Mouse (Mus musculus) E14TG2a.4 (cell line): ENCODE measurements around the gene Bcl11a.

Experiments used
- H3K27me3 ChIP-seq: 2 replicates; pipeline ENCODE4 v1.6.1; 2014; ENCODE audit warnings: low read length, control low read depth; ENCODE audit not compliant: insufficient read depth
- H3K36me3 ChIP-seq: 2 replicates; pipeline ENCODE4 v1.6.1; 2014; ENCODE audit warnings: low read length, control low read depth; ENCODE audit not compliant: insufficient read depth
- H3K4me1 ChIP-seq: replicated peaks from 2 replicates; pipeline ENCODE4 v1.6.1; 2014; ENCODE audit warnings: low read depth, low read length, control low read depth
- H3K4me3 ChIP-seq: replicated peaks from 2 replicates; pipeline ENCODE4 v1.5.1; 2014; ENCODE audit warnings: mild to moderate bottlenecking, low read length
- H3K9me3 ChIP-seq: 2 replicates; pipeline ENCODE4 v1.6.1; 2014; ENCODE audit warnings: low read length, control low read depth
- CTCF ChIP-seq: conservative IDR thresholded peaks from 2 replicates; pipeline ENCODE4 v1.5.1; 2014; ENCODE audit warnings: low read length
- NANOG ChIP-seq: IDR thresholded peaks from 2 replicates; pipeline ENCODE4 v1.6.1; 2014; ENCODE audit warnings: borderline replicate concordance, low read length, mixed read lengths
- POU5F1 ChIP-seq: IDR thresholded peaks from 2 replicates; pipeline ENCODE4 v1.6.1; 2014; ENCODE audit warnings: low read length, borderline replicate concordance

Gene Bcl11a

DNA sequence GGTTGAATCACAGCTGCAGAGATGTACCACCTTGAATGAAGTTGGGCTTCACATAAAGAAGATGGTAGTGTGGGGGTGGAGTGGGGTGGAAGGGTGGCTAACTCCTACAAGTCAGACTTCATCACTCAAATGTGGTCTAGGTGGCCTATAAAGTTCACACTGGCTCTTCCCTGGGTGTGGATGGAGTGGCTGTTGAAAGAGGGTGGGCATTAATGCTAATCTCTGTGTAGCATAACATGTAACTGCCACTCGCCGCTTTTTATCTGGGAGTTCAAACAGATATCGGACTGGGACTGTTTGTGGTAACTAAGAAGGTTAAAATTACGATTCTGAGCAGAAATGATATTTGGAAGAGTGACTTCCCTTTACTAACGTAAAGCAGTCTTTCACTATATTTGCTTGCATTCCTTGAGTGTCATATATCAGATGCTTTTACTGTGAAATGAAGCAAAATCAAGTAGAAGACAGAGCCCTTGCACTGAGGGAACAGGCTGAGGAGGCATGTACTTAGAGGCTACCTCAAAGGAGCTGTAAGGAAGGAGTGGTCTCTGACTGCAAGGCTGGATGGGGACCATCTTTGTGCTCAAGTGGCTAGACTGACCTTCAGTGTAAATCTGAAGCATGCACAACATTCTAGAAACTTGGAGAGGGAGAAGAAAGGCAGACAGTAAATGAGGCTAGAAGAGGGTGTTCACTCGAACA lies 58.4 kb downstream of the Bcl11a start:
- H3K4me1 ChIP-seq = no peaks in the 10 kb centered on the region
- TF ChIP-seq CTCF (no peak), NANOG (no peak), POU5F1 (no peak)
- no peak overlapping the region for H3K4me3 ChIP-seq
- H3K9me3 ChIP-seq = peaks cover 8% of the 10 kb centered on the region
- H3K36me3 ChIP-seq = no peaks in the 10 kb centered on the region
- H3K27me3 ChIP-seq = no peaks in the 10 kb centered on the region

- Histone ChIP-seq H3K4me1 (no peaks in the 10 kb centered on the region; the same call in 1 of the 2 replicates), H3K4me3 (no peak overlapping the region), H3K9me3 (peaks cover 8% of the 10 kb centered on the region), H3K36me3 (no peaks in the 10 kb centered on the region), H3K27me3 (no peaks in the 10 kb centered on the region)
- TF ChIP-seq NANOG (no peak), CTCF (no peak), POU5F1 (no peak)
Measured at GRCm38 (mm10) chr11:24137891-24138290, 60.0 kb downstream of the Bcl11a start.

DNA sequence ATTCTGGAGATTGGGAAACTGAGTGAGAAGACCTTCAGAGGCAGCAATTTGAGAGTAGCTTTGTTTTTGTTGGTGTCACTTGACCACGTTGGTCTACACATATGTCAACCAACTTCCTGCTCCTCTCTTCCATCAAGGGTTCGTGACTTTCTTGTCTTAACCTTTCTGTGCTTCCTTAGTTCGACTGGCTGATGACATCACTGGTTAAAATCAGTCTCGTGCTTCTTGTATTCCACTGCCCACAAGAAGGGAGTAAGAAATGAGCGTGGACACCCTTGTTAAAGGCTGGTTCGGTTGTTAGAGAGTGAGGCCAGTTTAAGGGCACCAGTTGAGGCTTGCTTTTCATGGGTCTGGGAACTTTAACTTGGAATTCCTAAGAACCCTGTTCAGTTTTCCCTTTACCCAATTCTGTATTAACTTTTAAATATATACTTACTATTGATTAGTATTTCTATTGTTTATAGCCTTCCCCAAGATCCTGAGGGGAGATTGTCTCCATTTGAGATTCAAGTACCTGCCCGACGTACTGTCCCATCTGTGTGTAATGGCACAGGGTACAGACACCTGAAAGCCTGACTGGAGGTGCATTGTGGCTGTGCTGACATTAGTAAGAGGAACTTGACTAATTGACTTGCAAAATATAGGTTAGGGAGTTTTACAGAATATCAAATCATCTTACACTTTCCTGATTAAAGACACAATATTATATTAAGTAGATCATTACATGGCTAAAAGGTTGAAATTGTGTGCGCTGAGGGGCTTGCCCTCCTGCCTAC lies 60.9 kb downstream of the Bcl11a start:
- Histone ChIP-seq H3K27me3 (no peaks in the 10 kb centered on the region), H3K4me1 (peaks cover under 1% of the 10 kb centered on the region; the same call in 1 of the 2 replicates), H3K4me3 (no peak overlapping the region), H3K9me3 (peaks cover 8% of the 10 kb centered on the region), H3K36me3 (no peaks in the 10 kb centered on the region)
- no peak for TF ChIP-seq NANOG
- TF ChIP-seq CTCF = no peak
- no peak for TF ChIP-seq POU5F1

- Histone ChIP-seq H3K4me3 (no peak overlapping the region), H3K36me3 (no peaks in the 10 kb centered on the region), H3K27me3 (no peaks in the 10 kb centered on the region), H3K9me3 (peaks cover 8% of the 10 kb centered on the region), H3K4me1 (peaks cover 7% of the 10 kb centered on the region)
- TF ChIP-seq CTCF (no peak), NANOG (no peak), POU5F1 (no peak)
Measured at GRCm38 (mm10) chr11:24139432-24139831, 61.6 kb downstream of the Bcl11a start.

DNA sequence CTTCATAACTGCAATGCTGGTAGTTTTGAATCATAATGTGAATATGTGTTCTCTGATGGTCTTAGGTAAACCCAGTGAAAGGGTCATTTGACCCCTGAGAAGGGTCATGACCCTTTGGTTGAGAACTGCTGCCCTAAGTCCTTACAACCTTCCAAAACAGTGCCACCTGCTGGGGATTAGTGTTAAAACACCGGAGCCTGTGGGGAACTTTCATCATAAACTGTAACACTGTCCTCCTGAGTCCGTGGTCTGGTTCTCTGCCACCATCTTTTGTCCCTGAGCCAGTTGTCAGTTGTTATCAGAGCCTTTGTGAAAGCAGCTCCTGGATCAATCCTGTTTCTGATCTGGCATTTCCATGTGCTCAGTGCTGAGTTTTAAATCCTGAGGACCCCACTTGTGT lies 62.1 kb downstream of the Bcl11a start:
- H3K4me1 ChIP-seq = peaks cover 8% of the 10 kb centered on the region
- peaks cover 8% of the 10 kb centered on the region for H3K9me3 ChIP-seq
- no peaks in the 10 kb centered on the region for H3K36me3 ChIP-seq
- no peaks in the 10 kb centered on the region for H3K27me3 ChIP-seq
- TF ChIP-seq CTCF = peak; percentile 34
- TF ChIP-seq POU5F1 = no peak
- no peak for TF ChIP-seq NANOG
- no peak overlapping the region for H3K4me3 ChIP-seq

GRCm38 (mm10) chr11:24140948-24141347 lies 63.1 kb downstream of the Bcl11a start:
- Histone ChIP-seq H3K4me1 (peaks cover 8% of the 10 kb centered on the region), H3K4me3 (no peak overlapping the region), H3K27me3 (no peaks in the 10 kb centered on the region), H3K9me3 (peaks cover 8% of the 10 kb centered on the region), H3K36me3 (no peaks in the 10 kb centered on the region)
- TF ChIP-seq POU5F1 (no peak), CTCF (no peak), NANOG (no peak)

- Histone ChIP-seq H3K4me1 (peaks cover 8% of the 10 kb centered on the region), H3K27me3 (peaks cover 3% of the 10 kb centered on the region; the same call in 1 of the 2 replicates), H3K36me3 (no peaks in the 10 kb centered on the region), H3K9me3 (peaks cover 8% of the 10 kb centered on the region), H3K4me3 (no peak overlapping the region)
- TF ChIP-seq CTCF (no peak), NANOG (no peak), POU5F1 (no peak)
Measured at GRCm38 (mm10) chr11:24141479-24142251, 63.8 kb downstream of the Bcl11a start.

DNA sequence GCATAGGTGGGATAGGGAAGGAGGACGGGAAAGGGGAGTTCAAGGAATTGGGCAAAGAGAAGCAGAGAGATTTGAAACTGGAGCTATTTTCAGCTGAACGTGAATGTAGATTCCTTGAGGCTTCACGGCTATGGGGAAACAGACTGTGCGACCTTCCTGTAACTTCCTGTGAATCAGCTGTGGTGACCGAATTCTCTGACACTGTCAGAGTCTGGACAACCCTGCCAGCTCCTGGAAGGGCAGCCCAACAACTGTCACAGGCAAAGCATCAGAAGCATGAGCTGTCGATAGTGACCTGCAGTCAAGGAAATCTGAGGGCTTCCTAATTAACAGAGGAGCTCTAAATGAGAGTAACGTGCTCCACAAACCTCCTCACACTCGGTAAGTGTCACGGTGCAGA lies 64.5 kb downstream of the Bcl11a start:
- no peak overlapping the region for H3K4me3 ChIP-seq
- TF ChIP-seq CTCF = no peak
- no peak for TF ChIP-seq NANOG
- TF ChIP-seq POU5F1 = no peak

More for the DNA sequence above, 64.5 kb downstream of the Bcl11a start:
- peaks cover 3% of the 10 kb centered on the region; the same call in 1 of the 2 replicates for H3K27me3 ChIP-seq
- H3K9me3 ChIP-seq = peaks cover 8% of the 10 kb centered on the region
- H3K4me1 ChIP-seq = peaks cover 8% of the 10 kb centered on the region
- H3K36me3 ChIP-seq = no peaks in the 10 kb centered on the region
